Mouse (Mus musculus): ENCODE results near the gene Akr1a1. TPM values are rescaled to one million over a fixed set of nuclear protein-coding genes. Genes with fewer than 3 reads are reported as not detected.
A peak's percentile ranks its signal among the peaks of the same experiment; 100 is the strongest.

Gene Akr1a1
- polyA plus RNA-seq, 1 experiment from 2014 or later = 966 TPM

- WGBS = 97% methylated on average over 2 of the region's 2 CpGs
- Histone ChIP-seq H3K9me3 (replicated peaks; ENCODE audit: low read length) (no peaks in the 10 kb centered on the region), H3K4me3 (replicated peaks; ENCODE audit: low read depth, low read length) (no peak overlapping the region), H3K27ac (no peak overlapping the region), H3K4me2 (ENCODE audit: low read length) (no peak overlapping the region), H3K36me3 (ENCODE audit: insufficient read depth, low read length) (peaks cover 27% of the 10 kb centered on the region), H3K4me1 (replicated peaks; ENCODE audit: insufficient read depth, low read length) (no peaks in the 10 kb centered on the region), H3K27me3 (ENCODE audit: insufficient read depth, low read length) (no peaks in the 10 kb centered on the region), H3K9ac (ENCODE audit: low read depth, low read length) (no peak overlapping the region)
- TF ChIP-seq CTCF (IDR thresholded peaks at IDR 0.05; ENCODE audit: low read depth) = no peak
- no peak for DNase-seq (ENCODE audit: low spot score)
- no peak for ATAC-seq (replicated peaks; ENCODE audit: low FRiP score, low read depth)
These were observed 36.2 kb downstream of the Akr1a1 start for GRCm38 (mm10) chr4:116615237-116615636.

- no peak for ATAC-seq (replicated peaks; ENCODE audit: low FRiP score, low read depth)
- TF ChIP-seq CTCF (IDR thresholded peaks at IDR 0.05; ENCODE audit: low read depth) = no peak
- H3K9ac ChIP-seq (ENCODE audit: low read depth, low read length) = no peak overlapping the region
- H3K4me3 ChIP-seq (replicated peaks; ENCODE audit: low read depth, low read length) = no peak overlapping the region
- no peak for DNase-seq (ENCODE audit: low spot score)
- H3K27me3 ChIP-seq (ENCODE audit: insufficient read depth, low read length) = no peaks in the 10 kb centered on the region
- H3K9me3 ChIP-seq (replicated peaks; ENCODE audit: low read length) = no peaks in the 10 kb centered on the region
- H3K27ac ChIP-seq = no peak overlapping the region
- H3K36me3 ChIP-seq (ENCODE audit: insufficient read depth, low read length) = peaks cover 33% of the 10 kb centered on the region
- no peak overlapping the region for H3K4me2 ChIP-seq (ENCODE audit: low read length)
- no peaks in the 10 kb centered on the region for H3K4me1 ChIP-seq (replicated peaks; ENCODE audit: insufficient read depth, low read length)
- WGBS = 90% methylated on average over 2 of the region's 2 CpGs
These were observed 38.9 kb downstream of the Akr1a1 start for GRCm38 (mm10) chr4:116612621-116613020.

GRCm38 (mm10) chr4:116596978-116597881 lies 54.2 kb downstream of the Akr1a1 start:
- Histone ChIP-seq H3K27ac (peak overlapping the region; percentile 77), H3K9ac (ENCODE audit: low read depth, low read length) (peak overlapping the region; percentile 72), H3K27me3 (ENCODE audit: insufficient read depth, low read length) (no peaks in the 10 kb centered on the region), H3K9me3 (replicated peaks; ENCODE audit: low read length) (no peaks in the 10 kb centered on the region), H3K4me1 (replicated peaks; ENCODE audit: insufficient read depth, low read length) (peaks cover 12% of the 10 kb centered on the region), H3K4me2 (ENCODE audit: low read length) (peak overlapping the region; percentile 73), H3K4me3 (replicated peaks; ENCODE audit: low read depth, low read length) (peak overlapping the region; percentile 62), H3K36me3 (ENCODE audit: insufficient read depth, low read length) (peaks cover 26% of the 10 kb centered on the region)
- no peak; the same call in 1 of the 2 replicates for TF ChIP-seq CTCF (IDR thresholded peaks at IDR 0.05; ENCODE audit: low read depth)
- DNase-seq (ENCODE audit: low spot score) = peak; percentile 95
- under 1% methylated on average over 50 of the region's 50 CpGs for WGBS
- ATAC-seq (replicated peaks; ENCODE audit: low FRiP score, low read depth) = peak; percentile 95

GRCm38 (mm10) chr4:116596379-116596778 lies 55.1 kb downstream of the Akr1a1 start, which contains the start of gene Ccdc17:
Ccdc17 (plus strand) TSS chr4:116596654.
- H3K4me3 ChIP-seq (replicated peaks; ENCODE audit: low read depth, low read length) = peak within 1 kb of the TSS; percentile 62
- H3K27me3 ChIP-seq (ENCODE audit: insufficient read depth, low read length) = no peaks in the 10 kb centered on the region
- peak within 1 kb of the TSS; percentile 73 for H3K4me2 ChIP-seq (ENCODE audit: low read length)
- no peaks in the 10 kb centered on the region for H3K9me3 ChIP-seq (replicated peaks; ENCODE audit: low read length)
- H3K36me3 ChIP-seq (ENCODE audit: insufficient read depth, low read length) = peaks cover 26% of the 10 kb centered on the region
- TF ChIP-seq CTCF (IDR thresholded peaks at IDR 0.05; ENCODE audit: low read depth) = no peak
- peak within 1 kb of the TSS; percentile 77 for H3K27ac ChIP-seq
- H3K9ac ChIP-seq (ENCODE audit: low read depth, low read length) = peak within 1 kb of the TSS; percentile 72
- H3K4me1 ChIP-seq (replicated peaks; ENCODE audit: insufficient read depth, low read length) = peaks cover 12% of the 10 kb centered on the region
- 18% methylated on average over 5 of the region's 5 CpGs for WGBS
- no peak for ATAC-seq (replicated peaks; ENCODE audit: low FRiP score, low read depth)
- no peak for DNase-seq (ENCODE audit: low spot score)

GRCm38 (mm10) chr4:116595793-116596192 lies 55.7 kb downstream of the Akr1a1 start:
- no peaks in the 10 kb centered on the region for H3K9me3 ChIP-seq (replicated peaks; ENCODE audit: low read length)
- WGBS = 79% methylated on average over 8 of the region's 8 CpGs
- DNase-seq (ENCODE audit: low spot score) (no peak), ATAC-seq (replicated peaks; ENCODE audit: low FRiP score, low read depth) (no peak)
- no peak overlapping the region for H3K9ac ChIP-seq (ENCODE audit: low read depth, low read length)
- TF ChIP-seq CTCF (IDR thresholded peaks at IDR 0.05; ENCODE audit: low read depth) = no peak
- H3K4me2 ChIP-seq (ENCODE audit: low read length) = no peak overlapping the region
- H3K4me1 ChIP-seq (replicated peaks; ENCODE audit: insufficient read depth, low read length) = peaks cover 12% of the 10 kb centered on the region
- peaks cover 28% of the 10 kb centered on the region for H3K36me3 ChIP-seq (ENCODE audit: insufficient read depth, low read length)
- no peak overlapping the region for H3K27ac ChIP-seq
- H3K27me3 ChIP-seq (ENCODE audit: insufficient read depth, low read length) = no peaks in the 10 kb centered on the region
- no peak overlapping the region for H3K4me3 ChIP-seq (replicated peaks; ENCODE audit: low read depth, low read length)

Other genes starting within 250 kb of the Akr1a1 start
- 7.4 and 8.8 TPM in 2 replicates for gene Mast2, start 187.5 kb downstream of the Akr1a1 start, polyA plus RNA-seq (2015; fragmentation: Nextera tagmentation; extraction: Ambion mirVana)
- 15.5 and 16.2 TPM in 2 replicates for gene Ipp, start 144.1 kb downstream of the Akr1a1 start, polyA plus RNA-seq (2015; fragmentation: Nextera tagmentation; extraction: Ambion mirVana)
- 27.3 and 27.5 TPM in 2 replicates for gene Tmem69, start 95.7 kb downstream of the Akr1a1 start, polyA plus RNA-seq (2015; fragmentation: Nextera tagmentation; extraction: Ambion mirVana)
- gene Gpbp1l1, start 94.0 kb downstream of the Akr1a1 start, polyA plus RNA-seq (2015; fragmentation: Nextera tagmentation; extraction: Ambion mirVana) = 44.8 and 46.1 TPM in 2 replicates
- 5.9 and 7.9 TPM in 2 replicates for gene Ccdc17, start 55.0 kb downstream of the Akr1a1 start, polyA plus RNA-seq (2015; fragmentation: Nextera tagmentation; extraction: Ambion mirVana)
- gene Nasp, start 23.7 kb downstream of the Akr1a1 start, polyA plus RNA-seq (2015; fragmentation: Nextera tagmentation; extraction: Ambion mirVana) = 82.7 and 89.6 TPM in 2 replicates
- 2,101 and 2,104 TPM in 2 replicates for gene Prdx1, start 33.9 kb upstream of the Akr1a1 start, polyA plus RNA-seq (2015; fragmentation: Nextera tagmentation; extraction: Ambion mirVana)
- gene Mmachc, start 56.7 kb upstream of the Akr1a1 start, polyA plus RNA-seq (2015; fragmentation: Nextera tagmentation; extraction: Ambion mirVana) = 20.3 and 21.8 TPM in 2 replicates
- 24.5 and 25.8 TPM in 2 replicates for gene Ccdc163, start 56.8 kb upstream of the Akr1a1 start, polyA plus RNA-seq (2015; fragmentation: Nextera tagmentation; extraction: Ambion mirVana)
- gene Tesk2, start 69.3 kb upstream of the Akr1a1 start, polyA plus RNA-seq (2015; fragmentation: Nextera tagmentation; extraction: Ambion mirVana) = 8.0 and 8.3 TPM in 2 replicates
- gene Toe1, start 156.0 kb upstream of the Akr1a1 start, polyA plus RNA-seq (2015; fragmentation: Nextera tagmentation; extraction: Ambion mirVana) = 28.9 and 30.8 TPM in 2 replicates
- gene Mutyh, start 156.0 kb upstream of the Akr1a1 start, polyA plus RNA-seq (2015; fragmentation: Nextera tagmentation; extraction: Ambion mirVana) = 8.8 and 9.9 TPM in 2 replicates
- 2.2 and 2.3 TPM in 2 replicates for gene Hpdl, start 170.0 kb upstream of the Akr1a1 start, polyA plus RNA-seq (2015; fragmentation: Nextera tagmentation; extraction: Ambion mirVana)
- gene Zswim5, start 225.7 kb upstream of the Akr1a1 start, polyA plus RNA-seq (2015; fragmentation: Nextera tagmentation; extraction: Ambion mirVana) = 1.4 and 1.5 TPM in 2 replicates